Mouse (Mus musculus) liver, embryonic 12.5 days (tissue): ENCODE measurements at regions not wholly inside any gene's neighbourhood (a gene's known extent, or its start where the extent isn't known, plus 50 kb on each side); places are given as distances from the start of the nearest gene placed in this dataset.
"Not testable (repeated sequence)": the region's sequence is repeated elsewhere in the genome, so short reads cannot be mapped to it uniquely, and the experiment has no call there.

Source experiments
- ATAC-seq: fragments of 200-750 bp; cut with Nextera tagmentation; 2 replicates; pipeline ENCODE4 v1.8.0; 2017; ENCODE audit warnings: moderate number of reproducible peaks, mild to moderate bottlenecking, moderate library complexity
- H3K27ac ChIP-seq: fragments of 300-500 bp; sonication (generic); 2 replicates; pipeline ENCODE4 v1.5.1; 2016; ENCODE audit warnings: mild to moderate bottlenecking
- H3K27me3 ChIP-seq: fragments of 300-500 bp; sonication (generic); replicated peaks from 2 replicates; pipeline ENCODE4 v1.6.1; 2016; ENCODE audit warnings: mild to moderate bottlenecking, moderate library complexity
- H3K36me3 ChIP-seq: fragments of 300-500 bp; sonication (generic); 2 replicates; pipeline ENCODE4 v1.6.1; 2016; ENCODE audit warnings: mild to moderate bottlenecking, moderate library complexity
- H3K4me1 ChIP-seq: fragments of 300-500 bp; sonication (generic); 2 replicates; pipeline ENCODE4 v1.6.1; 2016
- H3K4me2 ChIP-seq: fragments of 300-500 bp; sonication (generic); 2 replicates; pipeline ENCODE4 v1.6.1; 2016; ENCODE audit warnings: mild to moderate bottlenecking, moderate library complexity
- H3K4me3 ChIP-seq: fragments of 300-500 bp; sonication (generic); 2 replicates; pipeline ENCODE4 v1.5.1; 2016; ENCODE audit warnings: mild to moderate bottlenecking, moderate library complexity
- H3K9ac ChIP-seq: fragments of 300-500 bp; sonication (generic); 2 replicates; pipeline ENCODE4 v1.6.1; 2016; ENCODE audit warnings: mild to moderate bottlenecking, moderate library complexity
- H3K9me3 ChIP-seq: fragments of 300-500 bp; sonication (generic); replicated peaks from 2 replicates; pipeline ENCODE4 v1.6.1; 2016; ENCODE audit warnings: mild to moderate bottlenecking, moderate library complexity
- WGBS: fragments of 180-500 bp; shearing (Covaris S2); methylation state at CpG from one replicate; pipeline ENCODE4 v1.1.7; 2016; ENCODE audit not compliant: insufficient replicate concordance; 5-methylcytosine and 5-hydroxymethylcytosine counted together

GRCm38 (mm10) chr4:38334529-38335149 lies 1115.5 kb upstream of the 1700009N14Rik start:
- no peaks in the 10 kb centered on the region for H3K9me3 ChIP-seq
- no peaks in the 10 kb centered on the region for H3K36me3 ChIP-seq
- peak; percentile 82 for ATAC-seq
- 74% methylated on average over 3 of the region's 3 CpGs for WGBS
- H3K4me3 ChIP-seq = no peak overlapping the region
- H3K4me1 ChIP-seq = no peaks in the 10 kb centered on the region
- H3K27ac ChIP-seq = no peak overlapping the region
- H3K9ac ChIP-seq = no peak overlapping the region
- H3K4me2 ChIP-seq = no peak overlapping the region
- H3K27me3 ChIP-seq = no peaks in the 10 kb centered on the region

- H3K4me3 ChIP-seq = no peak overlapping the region
- H3K4me2 ChIP-seq = no peak overlapping the region
- ATAC-seq = peak; percentile 51; the same call in 1 of the 2 replicates
- H3K27ac ChIP-seq = 0 out of 2 replicates have a peak overlapping the region, but pooled peaks have one; percentile 30
- H3K4me1 ChIP-seq = no peaks in the 10 kb centered on the region
- no peak overlapping the region for H3K9ac ChIP-seq
- no peaks in the 10 kb centered on the region for H3K9me3 ChIP-seq
- H3K27me3 ChIP-seq = no peaks in the 10 kb centered on the region
- H3K36me3 ChIP-seq = no peaks in the 10 kb centered on the region
- 19% methylated on average over 1 of the region's 1 CpGs for WGBS
Measured at GRCm38 (mm10) chr4:38335156-38335555, 1114.9 kb upstream of the 1700009N14Rik start.

- H3K4me1 ChIP-seq = no peaks in the 10 kb centered on the region
- H3K9ac ChIP-seq = no peak overlapping the region
- ATAC-seq = no peak
- H3K9me3 ChIP-seq = no peaks in the 10 kb centered on the region
- WGBS = 27% methylated on average over 1 of the region's 1 CpGs
- H3K27ac ChIP-seq = no peak overlapping the region
- H3K36me3 ChIP-seq = no peaks in the 10 kb centered on the region
- H3K4me3 ChIP-seq = no peak overlapping the region
- H3K4me2 ChIP-seq = no peak overlapping the region
- no peaks in the 10 kb centered on the region for H3K27me3 ChIP-seq
Measured at GRCm38 (mm10) chr4:38371047-38371446, 1079.0 kb upstream of the 1700009N14Rik start.

- Histone ChIP-seq H3K27me3 (no peaks in the 10 kb centered on the region), H3K36me3 (no peaks in the 10 kb centered on the region), H3K27ac (no peak overlapping the region), H3K9ac (no peak overlapping the region), H3K4me2 (no peak overlapping the region), H3K4me3 (no peak overlapping the region), H3K9me3 (no peaks in the 10 kb centered on the region), H3K4me1 (no peaks in the 10 kb centered on the region)
- ATAC-seq = no peak
- 20% methylated on average over 3 of the region's 3 CpGs for WGBS
Measured at GRCm38 (mm10) chr4:38381916-38382315, 1068.2 kb upstream of the 1700009N14Rik start.

- no peaks in the 10 kb centered on the region for H3K36me3 ChIP-seq
- H3K9me3 ChIP-seq = no peaks in the 10 kb centered on the region
- no peak overlapping the region for H3K9ac ChIP-seq
- ATAC-seq = no peak
- no peak overlapping the region for H3K27ac ChIP-seq
- H3K4me3 ChIP-seq = no peak overlapping the region
- H3K4me1 ChIP-seq = no peaks in the 10 kb centered on the region
- H3K27me3 ChIP-seq = no peaks in the 10 kb centered on the region
- H3K4me2 ChIP-seq = no peak overlapping the region
Measured at GRCm38 (mm10) chr4:38396635-38397034, 1053.5 kb upstream of the 1700009N14Rik start.

GRCm38 (mm10) chr4:38435326-38435725 lies 1014.8 kb upstream of the 1700009N14Rik start:
- H3K4me1 ChIP-seq, H3K9ac ChIP-seq, ATAC-seq, H3K27me3 ChIP-seq, H3K4me2 ChIP-seq, H3K36me3 ChIP-seq, H3K9me3 ChIP-seq, H3K27ac ChIP-seq, H3K4me3 ChIP-seq: not testable (repeated sequence)

GRCm38 (mm10) chr4:38461473-38462194 lies 988.5 kb upstream of the 1700009N14Rik start:
- no peak overlapping the region for H3K4me3 ChIP-seq
- no peak for ATAC-seq
- H3K4me2 ChIP-seq = no peak overlapping the region

GRCm38 (mm10) chr4:38498271-38498670 lies 951.8 kb upstream of the 1700009N14Rik start:
- Histone ChIP-seq H3K36me3 (no peaks in the 10 kb centered on the region), H3K4me3 (no peak overlapping the region), H3K4me2 (no peak overlapping the region), H3K4me1 (no peaks in the 10 kb centered on the region), H3K27ac (no peak overlapping the region), H3K27me3 (no peaks in the 10 kb centered on the region), H3K9me3 (no peaks in the 10 kb centered on the region), H3K9ac (no peak overlapping the region)
- WGBS = 55% methylated on average over 2 of the region's 2 CpGs
- ATAC-seq = no peak

More at GRCm38 (mm10) chr4:38461473-38462194, 988.5 kb upstream of the 1700009N14Rik start:
- Histone ChIP-seq H3K27ac (no peak overlapping the region), H3K4me1 (no peaks in the 10 kb centered on the region), H3K27me3 (no peaks in the 10 kb centered on the region), H3K9me3 (no peaks in the 10 kb centered on the region), H3K36me3 (no peaks in the 10 kb centered on the region), H3K9ac (no peak overlapping the region)

- ATAC-seq = no peak
- Histone ChIP-seq H3K9me3 (no peaks in the 10 kb centered on the region), H3K9ac (no peak overlapping the region), H3K4me2 (no peak overlapping the region), H3K27ac (no peak overlapping the region), H3K4me1 (no peaks in the 10 kb centered on the region), H3K4me3 (no peak overlapping the region), H3K36me3 (no peaks in the 10 kb centered on the region), H3K27me3 (no peaks in the 10 kb centered on the region)
- 81% methylated on average over 1 of the region's 1 CpGs for WGBS
Measured at GRCm38 (mm10) chr4:38505875-38506274, 944.2 kb upstream of the 1700009N14Rik start.

GRCm38 (mm10) chr4:38507202-38507601 lies 942.9 kb upstream of the 1700009N14Rik start:
- 71% methylated on average over 3 of the region's 3 CpGs for WGBS
- no peak for ATAC-seq
- H3K4me2 ChIP-seq = no peak overlapping the region

GRCm38 (mm10) chr4:38519108-38519507 lies 931.0 kb upstream of the 1700009N14Rik start:
- Histone ChIP-seq H3K4me2 (no peak overlapping the region), H3K27ac (no peak overlapping the region), H3K27me3 (no peaks in the 10 kb centered on the region), H3K4me3 (no peak overlapping the region), H3K36me3 (no peaks in the 10 kb centered on the region), H3K4me1 (no peaks in the 10 kb centered on the region), H3K9me3 (no peaks in the 10 kb centered on the region), H3K9ac (no peak overlapping the region)
- no peak for ATAC-seq
- 65% methylated on average over 3 of the region's 3 CpGs for WGBS

More at GRCm38 (mm10) chr4:38507202-38507601, 942.9 kb upstream of the 1700009N14Rik start:
- Histone ChIP-seq H3K27me3 (no peaks in the 10 kb centered on the region), H3K36me3 (no peaks in the 10 kb centered on the region), H3K4me1 (no peaks in the 10 kb centered on the region), H3K9ac (no peak overlapping the region), H3K9me3 (no peaks in the 10 kb centered on the region), H3K27ac (no peak overlapping the region), H3K4me3 (no peak overlapping the region)
